Mouse (Mus musculus) stomach, embryonic 15.5 days (tissue): ENCODE measurements at regions not wholly inside any gene's neighbourhood (a gene's known extent, or its start where the extent isn't known, plus 50 kb on each side); places are given as distances from the start of the nearest gene placed in this dataset.
"Not testable (repeated sequence)": the region's sequence is repeated elsewhere in the genome, so short reads cannot be mapped to it uniquely, and the experiment has no call there.

Experiments
- ATAC-seq: fragments of 200-750 bp; cut with Nextera tagmentation; 2 replicates; pipeline ENCODE4 v1.8.0; 2017; ENCODE audit warnings: low read depth, moderate number of reproducible peaks, moderate TSS enrichment; ENCODE audit not compliant: insufficient read depth, low FRiP score
- H3K27ac ChIP-seq: fragments of 300-500 bp; sonication (generic); 2 replicates; pipeline ENCODE4 v1.5.1; 2015; ENCODE audit warnings: mild to moderate bottlenecking, inconsistent platforms
- H3K27me3 ChIP-seq: fragments of 300-500 bp; sonication (generic); replicated peaks from 2 replicates; pipeline ENCODE4 v1.6.1; 2015; ENCODE audit warnings: inconsistent platforms
- H3K36me3 ChIP-seq: fragments of 300-500 bp; sonication (generic); 2 replicates; pipeline ENCODE4 v1.6.1; 2015; ENCODE audit warnings: inconsistent platforms
- H3K4me1 ChIP-seq: fragments of 300-500 bp; sonication (generic); 2 replicates; pipeline ENCODE4 v1.6.1; 2015; ENCODE audit warnings: inconsistent platforms
- H3K4me2 ChIP-seq: fragments of 300-500 bp; sonication (generic); 2 replicates; pipeline ENCODE4 v1.6.1; 2015; ENCODE audit warnings: mild to moderate bottlenecking, inconsistent platforms
- H3K4me3 ChIP-seq: fragments of 300-500 bp; sonication (generic); replicated peaks from 2 replicates; pipeline ENCODE4 v1.5.1; 2015; ENCODE audit warnings: inconsistent platforms
- H3K9ac ChIP-seq: fragments of 300-500 bp; sonication (generic); 2 replicates; pipeline ENCODE4 v1.6.1; 2015; ENCODE audit warnings: inconsistent platforms
- H3K9me3 ChIP-seq: fragments of 300-500 bp; sonication (generic); 2 replicates; pipeline ENCODE4 v1.6.1; 2016; ENCODE audit warnings: inconsistent platforms
- WGBS: fragments of 180-500 bp; shearing (Covaris S2); methylation state at CpG from one replicate; pipeline ENCODE4 v1.1.7; 2015; 5-methylcytosine and 5-hydroxymethylcytosine counted together

DNA sequence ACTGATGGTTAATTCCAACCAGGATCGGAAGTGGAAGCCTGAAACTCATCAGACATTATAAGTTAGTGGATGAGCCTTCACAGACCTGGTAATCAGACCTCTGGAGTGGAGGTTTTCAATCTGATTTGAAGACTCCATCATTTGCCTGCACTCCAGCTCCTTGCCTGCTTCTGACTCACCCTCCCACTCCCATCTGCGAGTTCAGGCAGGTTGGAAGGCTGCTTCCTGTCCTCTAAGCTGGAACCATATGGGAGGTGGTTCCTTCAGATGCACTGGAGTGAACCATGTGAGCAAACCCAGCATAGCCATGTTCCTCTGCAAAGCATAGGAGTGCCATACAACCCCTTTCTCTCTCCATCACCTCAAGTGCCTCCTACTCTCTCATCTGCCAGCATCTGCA, 114.6 kb downstream of the Spata19 start:
- no peak overlapping the region for H3K4me3 ChIP-seq
- no peaks in the 10 kb centered on the region for H3K36me3 ChIP-seq
- H3K9ac ChIP-seq, result no peak overlapping the region
- no peak overlapping the region for H3K4me2 ChIP-seq
- H3K9me3 ChIP-seq, result no peaks in the 10 kb centered on the region
- no peak overlapping the region for H3K27ac ChIP-seq
- WGBS, result 60% methylated on average over 2 of the region's 2 CpGs
- no peaks in the 10 kb centered on the region for H3K4me1 ChIP-seq
- no peak for ATAC-seq
- no peaks in the 10 kb centered on the region for H3K27me3 ChIP-seq

DNA sequence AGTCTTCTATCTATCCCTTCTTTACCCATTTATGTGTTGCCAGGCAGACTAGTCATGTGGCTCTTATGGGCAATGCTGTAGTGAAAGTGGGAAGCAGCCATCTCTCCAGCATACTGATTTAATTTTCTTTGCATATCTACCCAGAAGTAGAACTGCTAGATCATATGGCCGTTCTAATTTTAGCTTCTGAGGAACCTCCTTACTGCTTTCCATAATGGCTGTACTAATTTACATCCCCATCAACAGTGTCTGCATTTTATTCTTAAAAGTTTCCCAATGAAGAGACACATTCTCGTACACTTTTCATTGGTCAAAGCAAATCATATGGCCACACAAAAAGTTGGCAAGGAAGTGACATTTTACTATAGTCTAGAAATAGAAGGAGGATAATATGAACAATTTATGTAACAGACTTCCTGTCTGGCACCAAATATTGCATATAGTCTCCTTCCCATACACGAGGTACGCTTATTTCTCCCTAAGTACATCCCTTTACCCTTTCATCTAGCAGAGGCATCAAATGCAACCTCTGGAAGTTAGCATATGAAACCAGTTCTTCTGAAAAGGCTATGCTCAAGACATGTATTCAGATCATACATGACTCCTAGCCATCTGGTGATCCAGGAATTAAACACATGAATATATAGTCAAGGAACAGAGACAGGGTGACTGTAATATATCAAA, 119.0 kb downstream of the Spata19 start:
- ATAC-seq, result no peak
- WGBS, result 66% methylated on average over 4 of the region's 4 CpGs
- H3K9me3 ChIP-seq, result no peaks in the 10 kb centered on the region
- H3K4me1 ChIP-seq, result no peaks in the 10 kb centered on the region
- H3K36me3 ChIP-seq, result no peaks in the 10 kb centered on the region
- no peak overlapping the region for H3K27ac ChIP-seq
- no peak overlapping the region for H3K4me2 ChIP-seq
- H3K4me3 ChIP-seq, result no peak overlapping the region
- H3K9ac ChIP-seq, result no peak overlapping the region
- no peaks in the 10 kb centered on the region for H3K27me3 ChIP-seq

DNA sequence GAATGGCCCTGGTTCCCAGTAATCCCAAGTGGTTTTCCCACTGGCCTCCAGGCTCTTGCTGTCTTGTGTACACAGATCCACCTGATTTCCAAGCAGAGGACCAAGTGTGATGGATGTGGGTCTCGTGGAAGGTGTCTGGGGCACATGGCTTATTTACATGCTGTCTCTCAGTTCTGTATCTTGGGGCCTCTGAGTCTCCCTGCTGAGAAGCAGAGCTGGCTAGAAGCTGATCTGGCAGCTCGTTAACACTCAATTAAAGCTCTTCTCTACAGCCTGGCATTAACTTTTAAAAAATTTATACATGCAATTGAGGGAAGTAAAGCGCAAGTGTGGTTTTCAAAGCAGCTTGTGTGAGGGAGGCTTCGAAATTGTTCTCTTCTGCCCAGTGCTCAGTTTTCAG, 121.4 kb downstream of the Spata19 start:
- 59% methylated on average over 4 of the region's 4 CpGs for WGBS
- H3K27me3 ChIP-seq, result no peaks in the 10 kb centered on the region
- H3K9me3 ChIP-seq, result no peaks in the 10 kb centered on the region
- no peak overlapping the region for H3K9ac ChIP-seq
- H3K4me1 ChIP-seq, result no peaks in the 10 kb centered on the region
- H3K36me3 ChIP-seq, result no peaks in the 10 kb centered on the region
- no peak overlapping the region for H3K27ac ChIP-seq
- ATAC-seq, result no peak
- H3K4me2 ChIP-seq, result no peak overlapping the region
- H3K4me3 ChIP-seq, result no peak overlapping the region

DNA sequence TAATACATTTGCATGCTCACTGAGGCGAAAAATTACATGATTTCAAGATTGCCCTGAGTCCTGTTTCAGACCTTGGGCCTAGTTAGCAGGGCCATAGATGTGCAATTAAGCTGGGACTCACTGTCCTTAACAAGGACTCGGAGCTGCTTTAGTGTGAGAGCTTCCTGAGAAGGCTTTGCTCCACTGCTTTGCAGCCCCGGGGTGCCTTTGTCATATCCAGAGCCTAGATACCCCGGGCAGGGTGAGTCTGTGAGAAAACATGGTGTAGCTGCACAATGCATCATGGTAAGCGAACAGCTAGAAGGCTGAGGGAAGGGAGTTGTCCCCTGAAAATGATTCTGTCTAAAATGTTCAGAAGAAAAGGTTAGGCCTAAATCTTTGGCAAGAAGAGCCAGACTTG, 123.1 kb downstream of the Spata19 start:
- ATAC-seq, result no peak
- Histone ChIP-seq H3K9ac (no peak overlapping the region), H3K27me3 (no peaks in the 10 kb centered on the region), H3K4me1 (no peaks in the 10 kb centered on the region), H3K36me3 (no peaks in the 10 kb centered on the region), H3K9me3 (no peaks in the 10 kb centered on the region), H3K4me3 (no peak overlapping the region), H3K27ac (no peak overlapping the region), H3K4me2 (no peak overlapping the region)
- WGBS, result 78% methylated on average over 5 of the region's 5 CpGs

DNA sequence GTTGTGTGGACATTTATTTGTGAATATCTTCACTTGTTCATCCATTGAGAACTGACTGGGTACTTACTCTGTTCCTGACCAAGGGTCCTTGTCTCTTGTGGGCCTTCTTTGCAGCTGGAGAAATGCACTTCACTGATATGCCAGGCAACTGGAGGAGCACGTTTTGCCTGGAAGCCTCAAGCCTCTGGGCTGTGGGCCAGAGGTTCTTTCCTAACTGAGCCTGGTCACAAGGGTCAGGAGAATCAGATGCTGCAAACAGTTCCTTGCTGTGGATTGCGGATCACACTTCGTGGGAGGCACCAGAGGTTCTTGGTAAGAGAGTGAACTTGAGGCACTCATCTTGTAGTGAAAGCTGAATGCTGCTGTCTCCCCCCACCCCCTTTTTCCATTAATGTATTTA, 124.6 kb downstream of the Spata19 start:
- no peaks in the 10 kb centered on the region for H3K9me3 ChIP-seq
- H3K27me3 ChIP-seq, result no peaks in the 10 kb centered on the region
- no peak overlapping the region for H3K27ac ChIP-seq
- ATAC-seq, result no peak
- H3K4me2 ChIP-seq, result no peak overlapping the region
- no peaks in the 10 kb centered on the region for H3K36me3 ChIP-seq
- H3K4me3 ChIP-seq, result no peak overlapping the region
- H3K4me1 ChIP-seq, result no peaks in the 10 kb centered on the region
- no peak overlapping the region for H3K9ac ChIP-seq
- 64% methylated on average over 3 of the region's 3 CpGs for WGBS

DNA sequence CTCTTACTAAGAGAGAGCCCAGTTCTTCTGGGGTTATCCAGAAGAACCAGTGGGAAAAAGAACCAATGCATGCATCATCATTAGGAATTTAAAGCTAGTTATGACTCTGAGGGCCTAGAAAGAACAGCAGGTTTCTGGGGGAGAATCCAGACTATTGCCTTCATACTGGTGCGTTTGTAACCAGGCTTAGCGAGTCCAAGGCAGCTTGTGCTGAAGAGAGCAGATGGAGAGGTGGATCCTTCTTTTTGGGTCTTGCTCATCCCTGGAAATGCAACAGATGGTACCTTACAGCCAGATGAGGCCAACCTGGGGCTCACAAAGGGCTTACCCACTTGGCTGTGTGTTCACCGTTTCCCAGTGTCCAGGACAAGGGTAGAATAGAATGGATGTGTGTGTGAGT, 130.1 kb downstream of the Spata19 start:
- ATAC-seq, result no peak
- no peaks in the 10 kb centered on the region for H3K36me3 ChIP-seq
- WGBS, result 74% methylated on average over 3 of the region's 3 CpGs

DNA sequence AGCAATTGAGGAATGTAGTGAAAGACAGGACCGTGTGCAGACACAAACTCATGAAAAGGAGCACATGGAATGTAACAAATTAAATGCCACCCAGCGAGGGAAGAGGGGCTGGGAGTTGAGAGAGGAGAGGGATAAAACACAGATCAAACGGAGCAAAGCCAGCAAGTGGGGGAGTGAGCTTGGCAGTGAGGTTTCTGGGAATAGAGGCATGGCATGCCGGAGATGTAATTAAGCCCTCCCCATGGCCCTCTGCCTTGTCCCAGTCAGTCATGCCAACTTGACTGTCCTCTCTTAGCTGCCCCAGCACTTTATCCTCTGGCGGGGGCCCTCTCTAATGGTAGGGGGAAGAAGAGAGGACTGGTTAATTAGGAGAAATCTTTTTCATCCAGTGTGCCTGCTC, 141.9 kb downstream of the Spata19 start:
- ATAC-seq, result no peak
- Histone ChIP-seq H3K27ac (no peak overlapping the region), H3K4me3 (no peak overlapping the region), H3K9ac (no peak overlapping the region), H3K36me3 (no peaks in the 10 kb centered on the region), H3K4me2 (no peak overlapping the region), H3K4me1 (no peaks in the 10 kb centered on the region), H3K27me3 (no peaks in the 10 kb centered on the region), H3K9me3 (no peaks in the 10 kb centered on the region)
- 41% methylated on average over 5 of the region's 5 CpGs for WGBS

More for the DNA sequence above, 130.1 kb downstream of the Spata19 start:
- no peaks in the 10 kb centered on the region for H3K9me3 ChIP-seq
- H3K4me2 ChIP-seq, result no peak overlapping the region
- H3K9ac ChIP-seq, result no peak overlapping the region
- no peaks in the 10 kb centered on the region for H3K4me1 ChIP-seq
- no peak overlapping the region for H3K27ac ChIP-seq
- no peaks in the 10 kb centered on the region for H3K27me3 ChIP-seq
- H3K4me3 ChIP-seq, result no peak overlapping the region

DNA sequence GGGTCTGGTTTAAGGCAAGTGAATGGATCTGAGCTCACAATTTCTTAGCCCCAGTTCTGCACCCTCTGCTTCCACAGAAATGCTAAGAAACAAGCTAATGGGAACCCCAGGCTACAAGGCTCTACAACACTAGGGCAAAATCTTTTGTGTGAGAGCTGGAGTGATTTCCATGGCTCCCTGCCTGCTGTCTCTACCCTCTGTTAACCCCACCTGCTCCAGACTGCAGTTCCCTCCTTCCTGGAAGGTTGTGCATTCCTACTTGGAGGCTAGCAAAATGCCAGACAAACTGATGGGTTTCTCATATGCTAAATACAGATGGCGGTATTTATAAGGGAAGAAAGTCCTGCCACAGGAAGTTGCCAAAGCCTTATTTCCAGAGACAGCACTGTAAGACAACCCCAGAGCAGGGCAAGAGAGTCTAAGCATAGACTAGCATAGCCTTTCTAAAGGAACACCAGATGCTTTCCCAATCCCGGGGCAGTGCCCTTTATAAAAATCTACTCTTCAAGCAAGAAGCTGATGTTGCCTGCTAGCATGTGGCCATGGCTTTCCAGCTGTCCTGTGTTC, 145.1 kb downstream of the Spata19 start:
- no peak overlapping the region for H3K27ac ChIP-seq
- no peaks in the 10 kb centered on the region for H3K4me1 ChIP-seq
- H3K27me3 ChIP-seq, result no peaks in the 10 kb centered on the region
- H3K9me3 ChIP-seq, result no peaks in the 10 kb centered on the region
- 74% methylated on average over 2 of the region's 2 CpGs for WGBS
- ATAC-seq, result no peak
- no peak overlapping the region for H3K4me3 ChIP-seq
- H3K4me2 ChIP-seq, result no peak overlapping the region
- no peaks in the 10 kb centered on the region for H3K36me3 ChIP-seq
- H3K9ac ChIP-seq, result no peak overlapping the region

DNA sequence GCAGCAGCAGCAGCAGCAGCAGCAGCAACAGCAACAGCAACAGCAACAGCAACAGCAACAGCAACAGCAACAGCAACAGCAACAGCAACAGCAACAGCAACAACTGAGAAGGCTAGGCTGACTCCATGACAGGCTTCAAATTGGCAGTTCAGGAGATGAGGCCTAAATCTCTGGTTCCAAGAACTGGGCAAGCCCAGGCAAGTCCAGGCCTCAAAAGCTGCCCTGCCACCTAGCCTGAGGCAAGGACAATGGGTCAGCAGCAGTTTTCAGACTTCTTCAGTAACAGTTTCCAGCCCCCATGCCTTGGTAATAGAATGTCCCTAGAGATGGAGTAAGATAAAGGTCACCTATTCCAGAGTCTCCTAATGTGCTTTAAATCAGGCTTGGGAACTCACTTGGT, 158.1 kb downstream of the Spata19 start:
- not testable (repeated sequence) for ATAC-seq, H3K27ac ChIP-seq, H3K4me2 ChIP-seq, H3K4me1 ChIP-seq, H3K9ac ChIP-seq, H3K27me3 ChIP-seq, H3K9me3 ChIP-seq, H3K36me3 ChIP-seq, H3K4me3 ChIP-seq

DNA sequence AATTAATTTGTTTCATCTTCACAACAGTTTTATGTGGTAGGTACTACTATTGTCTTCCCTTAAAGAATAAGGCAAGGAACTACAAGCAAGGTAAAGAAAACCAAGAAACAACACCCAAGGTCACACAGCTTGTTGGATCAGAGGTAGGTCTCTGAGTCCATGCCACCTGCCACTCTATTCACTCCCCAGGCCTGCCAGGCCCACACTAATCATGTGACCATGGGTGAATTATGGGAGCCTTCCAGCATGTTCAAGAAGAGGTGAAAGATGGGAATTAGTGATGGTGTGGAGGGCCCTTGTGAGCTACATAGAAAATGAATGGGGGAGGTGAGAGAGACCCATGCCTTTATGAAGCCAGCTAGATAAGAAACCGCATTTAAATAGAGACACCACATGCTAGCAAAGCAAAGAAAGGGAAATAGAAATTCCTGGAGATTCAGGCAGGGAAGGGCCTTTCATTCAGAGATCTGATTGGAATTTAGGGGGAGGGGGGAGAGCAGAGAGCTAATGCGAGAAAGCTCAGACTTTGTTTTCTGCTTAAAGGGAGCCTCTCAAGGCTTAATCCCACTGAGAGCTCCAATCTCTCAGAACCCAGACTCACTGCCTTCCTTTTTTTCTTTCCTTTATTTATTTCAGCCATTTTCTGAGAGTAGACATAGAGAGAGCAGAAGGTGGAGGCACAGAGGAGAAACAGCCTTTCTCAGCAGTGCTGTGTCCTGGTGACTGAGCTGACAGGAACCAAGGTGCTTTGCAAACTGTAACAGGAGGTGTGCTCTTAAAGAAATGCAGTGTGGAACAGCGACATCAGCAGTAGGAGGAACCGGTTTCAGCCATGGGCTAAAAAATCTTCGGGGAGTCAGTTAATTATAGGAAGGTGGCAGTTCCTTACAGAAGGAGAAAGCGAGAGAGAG, 160.0 kb downstream of the Spata19 start:
- Histone ChIP-seq H3K9ac (no peak overlapping the region), H3K27me3 (no peaks in the 10 kb centered on the region), H3K4me1 (no peaks in the 10 kb centered on the region), H3K9me3 (no peaks in the 10 kb centered on the region), H3K27ac (no peak overlapping the region), H3K36me3 (no peaks in the 10 kb centered on the region), H3K4me3 (no peak overlapping the region), H3K4me2 (no peak overlapping the region)
- no peak for ATAC-seq
- WGBS, result 20% methylated on average over 6 of the region's 6 CpGs

DNA sequence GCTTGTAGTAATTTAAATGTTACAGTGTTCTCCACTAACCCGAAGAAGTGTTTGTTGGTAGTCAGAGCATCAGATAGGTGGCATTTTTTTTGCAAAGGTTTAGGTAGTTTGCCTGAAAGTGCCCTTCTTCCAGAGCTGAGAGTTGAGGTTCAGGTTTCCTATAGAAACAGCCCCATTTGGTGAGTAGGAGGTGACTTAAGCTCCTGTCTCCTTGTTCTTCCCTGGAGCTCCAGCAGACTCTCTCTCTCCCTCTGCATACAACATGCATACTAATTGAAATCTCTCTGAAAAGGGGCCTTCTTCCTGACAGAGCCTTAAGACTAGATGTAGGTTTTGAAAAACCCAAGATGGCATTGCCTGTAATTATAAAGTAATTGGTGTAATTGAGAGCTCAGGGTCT, 161.3 kb downstream of the Spata19 start:
- Histone ChIP-seq H3K4me1 (no peaks in the 10 kb centered on the region), H3K27ac (no peak overlapping the region), H3K9ac (no peak overlapping the region), H3K27me3 (no peaks in the 10 kb centered on the region), H3K4me2 (no peak overlapping the region), H3K36me3 (no peaks in the 10 kb centered on the region), H3K9me3 (no peaks in the 10 kb centered on the region), H3K4me3 (no peak overlapping the region)
- ATAC-seq, result no peak
- WGBS, result 65% methylated on average over 1 of the region's 1 CpGs

DNA sequence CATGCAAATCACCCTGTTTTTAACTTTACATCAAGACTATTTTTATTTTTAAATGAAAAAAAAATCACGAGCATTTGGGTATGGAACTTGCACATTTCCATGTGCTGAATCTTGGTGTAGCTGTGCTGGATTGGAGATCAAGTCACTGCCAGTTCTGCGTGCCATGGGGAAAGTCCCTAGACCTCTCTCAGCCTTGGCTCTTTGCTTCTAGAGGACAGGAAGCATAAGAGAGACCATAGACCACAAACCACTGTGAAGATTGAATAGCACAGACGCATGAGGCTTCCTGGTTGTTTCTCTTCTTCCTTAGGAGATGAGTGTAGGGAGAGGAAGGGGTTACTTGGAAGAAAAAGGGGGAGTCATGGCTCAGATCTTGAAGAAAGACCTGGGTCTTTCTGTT, 161.7 kb downstream of the Spata19 start:
- H3K9me3 ChIP-seq, result no peaks in the 10 kb centered on the region
- no peaks in the 10 kb centered on the region for H3K36me3 ChIP-seq
- H3K9ac ChIP-seq, result no peak overlapping the region
- no peak for ATAC-seq
- H3K27ac ChIP-seq, result no peak overlapping the region
- no peak overlapping the region for H3K4me2 ChIP-seq
- H3K4me3 ChIP-seq, result no peak overlapping the region
- 81% methylated on average over 3 of the region's 3 CpGs for WGBS
- H3K27me3 ChIP-seq, result no peaks in the 10 kb centered on the region
- no peaks in the 10 kb centered on the region for H3K4me1 ChIP-seq
